Mouse (Mus musculus) hindlimb bud, embryonic 11.5 days (tissue): ENCODE data around the gene Apoc2.
"Not testable (repeated sequence)": the region's sequence is repeated elsewhere in the genome, so short reads cannot be mapped to it uniquely, and the experiment has no call there.

Source experiments
- DNase-seq: peaks from one replicate; pipeline ENCODE4 v3.0.0-alpha.2; 2012; ENCODE audit warnings: low read depth, low spot score; ENCODE audit errors: extremely low spot score

Apoc2 gene

GRCm38 (mm10) chr7:19699827-19700148 is 22.0 kb upstream of the Apoc2 start:
- DNase-seq, result no peak

DNA sequence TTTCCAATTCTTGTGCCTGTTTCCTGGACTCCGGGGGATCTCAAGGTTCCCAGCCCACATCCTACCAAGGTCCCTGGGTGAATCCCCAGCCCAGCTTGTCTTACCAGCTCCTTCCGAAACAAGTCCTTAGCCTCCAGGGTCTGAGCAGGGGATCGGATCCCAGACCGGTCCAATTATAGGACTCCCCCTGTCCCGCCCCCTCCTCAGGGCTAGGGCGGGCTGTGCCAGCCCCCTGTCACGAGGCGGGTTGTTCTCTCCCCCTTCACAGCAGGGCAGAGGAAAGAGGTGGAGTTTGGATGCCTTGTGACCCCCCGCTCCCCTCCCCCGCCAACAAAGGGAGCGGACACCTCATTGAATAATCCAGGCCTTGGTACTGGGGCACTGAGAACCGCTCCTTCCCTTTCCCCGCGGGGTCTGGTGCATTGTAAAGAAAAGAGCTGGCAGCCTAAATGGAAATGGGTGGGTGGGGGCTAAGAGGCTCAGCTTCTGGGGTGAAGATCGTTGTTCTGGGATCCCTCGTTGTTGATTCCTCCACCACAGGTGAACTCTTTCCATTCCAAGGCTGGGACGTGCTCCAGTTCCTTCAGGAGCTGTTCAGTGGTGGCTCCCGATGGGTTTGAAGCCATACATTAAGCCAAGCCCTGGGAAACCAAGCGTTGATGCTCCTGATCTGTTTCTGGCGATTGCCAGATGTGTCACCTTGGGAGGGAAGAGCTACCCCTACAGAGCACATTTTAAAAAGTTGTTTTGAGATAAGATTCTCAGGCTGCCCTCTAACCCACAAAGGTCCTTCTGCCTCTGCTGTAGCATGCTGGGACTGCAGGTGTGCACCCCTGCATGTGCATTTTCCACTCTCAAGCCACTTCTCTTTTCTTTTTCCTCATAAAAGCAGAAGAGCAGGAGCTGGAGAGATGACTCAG is 21.4 kb upstream of the Apoc2 start, which contains the start of gene Apoe:
Gene Apoe, minus strand, starts transcription at position 282 of the 920 bp plus-strand sequence.
- no peak for DNase-seq

DNA sequence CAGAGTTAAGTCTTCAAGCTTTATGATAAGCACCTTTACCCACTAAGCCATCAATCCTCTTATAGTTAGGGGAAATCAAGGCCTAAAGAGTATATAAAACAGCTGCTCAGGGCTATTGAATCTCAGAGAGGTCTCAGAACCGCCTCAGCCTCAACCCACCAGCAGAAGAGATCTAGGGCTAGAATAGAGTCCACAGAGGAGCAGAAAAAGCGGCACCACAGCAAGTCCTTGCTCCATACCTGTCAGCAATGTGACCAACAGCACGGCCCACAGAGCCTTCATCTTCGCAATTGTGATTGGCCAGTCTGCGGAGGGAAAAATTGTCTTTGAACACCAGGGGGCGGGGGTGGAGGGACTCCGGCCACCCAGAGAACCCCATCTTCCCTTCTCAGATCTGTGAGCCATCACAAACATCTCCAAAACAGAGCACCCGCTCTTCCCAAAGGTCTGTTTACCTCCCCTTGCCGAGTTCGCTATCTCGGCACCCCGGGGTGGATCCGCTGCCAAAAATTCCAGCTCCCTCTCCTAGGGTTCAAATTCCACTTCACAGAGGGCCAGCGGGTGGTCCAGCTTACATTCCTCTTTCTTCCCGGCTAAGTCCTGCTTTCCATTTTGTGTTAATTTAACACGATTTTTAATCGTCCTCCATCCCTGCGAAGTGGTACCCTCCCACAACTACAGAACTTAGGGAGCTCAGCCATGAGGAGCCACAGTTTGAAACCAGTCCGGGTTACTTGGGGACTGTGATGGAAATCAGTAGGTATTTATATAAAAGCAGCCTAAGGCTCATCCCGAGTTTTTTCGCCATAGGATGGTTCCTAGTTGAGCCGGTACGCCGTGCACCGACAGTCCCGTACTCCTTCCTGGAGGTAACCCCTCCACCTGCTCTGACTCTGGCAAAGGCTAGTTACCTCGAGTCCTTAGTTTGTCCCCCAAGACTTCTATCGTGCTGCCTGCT is 20.5 kb upstream of the Apoc2 start:
- no peak for DNase-seq

DNA sequence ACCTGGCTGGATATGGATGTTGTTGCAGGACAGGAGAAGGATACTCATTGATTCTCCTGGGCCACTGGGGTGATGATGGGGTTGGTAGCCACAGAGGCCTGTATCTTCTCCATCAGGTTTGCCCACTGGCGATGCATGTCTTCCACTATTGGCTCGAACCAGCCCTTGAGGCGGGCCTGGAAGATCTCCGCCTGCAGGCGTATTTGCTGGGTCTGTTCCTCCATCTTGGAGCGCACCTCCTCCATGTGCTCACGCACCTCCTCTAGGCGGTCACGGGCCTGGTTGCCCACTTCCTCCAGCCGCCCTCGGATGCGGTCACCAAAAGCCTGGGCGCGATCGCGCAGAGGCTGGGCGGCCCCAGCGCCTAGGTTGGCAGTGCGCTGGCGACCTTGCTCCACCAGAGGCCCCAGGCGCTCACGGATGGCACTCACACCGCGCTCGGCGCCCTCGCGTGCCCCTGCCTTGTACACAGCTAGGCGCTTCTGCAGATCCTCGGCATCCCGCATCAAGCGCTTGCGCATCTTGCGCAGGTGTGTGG is 18.7 kb upstream of the Apoc2 start:
- DNase-seq, result no peak

DNA sequence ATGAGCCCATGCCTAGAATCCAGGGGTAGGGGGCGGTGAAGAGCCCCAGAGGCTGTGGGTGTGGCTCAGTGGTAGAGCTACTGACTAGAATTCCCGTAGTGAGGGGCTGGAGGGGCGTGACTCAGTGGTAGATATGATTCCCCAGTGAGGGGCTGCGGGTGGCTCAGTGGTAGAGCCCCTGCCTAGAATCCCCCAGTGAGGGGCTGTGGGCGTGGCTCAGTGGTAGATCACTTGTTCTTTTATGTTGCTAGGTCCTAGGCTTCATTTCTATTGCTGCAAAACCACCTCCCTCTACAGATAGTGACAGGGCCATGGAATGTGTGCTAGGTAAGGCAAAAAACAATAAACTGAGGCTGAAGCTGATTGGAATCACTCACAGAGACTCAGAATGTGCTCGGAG is 18.1 kb upstream of the Apoc2 start:
- DNase-seq, result no peak

DNA sequence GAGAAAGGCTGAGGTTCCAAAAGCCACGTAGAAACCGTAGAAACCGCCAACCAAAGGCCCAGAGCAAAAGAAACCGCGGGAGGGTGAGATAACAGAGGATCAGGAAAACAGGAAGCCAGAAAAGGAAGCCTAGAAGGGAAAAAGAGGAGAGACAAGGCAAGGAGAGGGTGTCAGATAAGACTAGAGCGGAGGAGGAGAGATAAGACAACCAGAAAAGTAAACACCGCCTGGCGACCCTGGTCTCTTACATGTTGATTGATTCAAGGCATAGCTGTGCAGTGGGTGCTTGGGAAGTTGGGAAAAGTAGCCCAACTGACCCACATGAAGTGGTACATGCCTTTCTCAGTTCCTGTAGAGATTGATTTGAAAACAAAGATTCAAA is 17.5 kb upstream of the Apoc2 start:
- DNase-seq, result no peak

DNA sequence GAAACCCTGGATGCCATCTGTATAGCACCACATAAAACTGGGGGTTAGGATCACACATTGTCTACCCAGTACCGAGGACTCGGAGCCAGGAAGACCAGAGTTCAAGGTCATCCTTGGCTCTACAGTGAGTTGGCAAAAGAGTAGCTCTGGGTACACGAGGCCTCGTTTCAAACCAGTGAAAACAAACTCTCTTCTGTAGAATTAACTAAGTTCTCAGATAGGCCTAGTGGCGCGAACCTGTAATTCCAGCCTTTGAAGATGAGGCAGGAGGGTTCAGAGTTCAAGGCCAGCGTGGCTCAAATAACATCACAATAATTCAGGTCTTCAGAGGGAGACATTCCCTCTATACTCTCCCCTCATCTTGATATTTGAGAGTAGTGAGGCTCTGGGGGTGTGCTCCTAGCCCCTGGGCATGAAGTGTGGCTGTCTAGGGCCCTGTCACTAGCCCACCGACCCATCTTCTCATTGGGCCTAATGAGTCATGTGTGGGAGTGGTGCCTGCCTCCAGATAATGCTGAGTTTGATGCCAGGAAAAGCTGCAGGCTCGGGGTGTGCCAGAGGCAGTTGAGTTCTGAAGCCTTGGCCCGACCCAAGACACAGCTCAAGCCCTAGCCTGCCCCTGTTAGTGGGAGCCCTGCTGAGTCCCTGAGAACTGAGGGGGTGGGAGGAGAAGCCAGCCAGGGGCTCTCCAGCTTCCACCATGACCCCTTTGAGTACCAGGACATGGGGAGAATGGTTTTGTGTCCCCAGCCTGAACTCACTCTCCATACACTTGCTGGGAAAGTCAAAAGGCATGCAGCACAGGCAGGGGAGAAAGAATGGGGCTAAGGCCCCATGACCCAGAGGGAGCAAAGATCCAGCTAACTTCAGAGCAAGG is 16.8 kb upstream of the Apoc2 start:
- no peak for DNase-seq

DNA sequence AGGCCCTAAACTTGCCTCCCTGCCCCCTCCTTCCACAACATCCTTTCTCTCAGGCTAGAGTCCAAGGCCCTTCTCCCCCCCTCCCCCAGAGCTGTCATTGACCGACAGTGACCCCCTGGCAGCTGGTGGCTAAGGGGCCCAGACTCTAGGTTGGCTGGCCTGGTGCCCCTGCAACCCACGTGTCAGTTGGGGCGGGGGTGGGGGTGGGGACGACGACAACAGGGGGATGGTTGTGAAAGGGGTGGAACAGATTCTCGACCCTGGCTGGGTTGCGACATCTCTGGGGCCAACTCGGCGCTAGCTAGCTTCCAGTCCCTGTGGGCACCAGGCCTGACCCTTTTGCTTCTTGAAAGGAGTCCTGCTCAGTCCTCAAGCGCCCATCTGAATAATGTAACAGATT is 15.7 kb upstream of the Apoc2 start:
- no peak for DNase-seq

DNA sequence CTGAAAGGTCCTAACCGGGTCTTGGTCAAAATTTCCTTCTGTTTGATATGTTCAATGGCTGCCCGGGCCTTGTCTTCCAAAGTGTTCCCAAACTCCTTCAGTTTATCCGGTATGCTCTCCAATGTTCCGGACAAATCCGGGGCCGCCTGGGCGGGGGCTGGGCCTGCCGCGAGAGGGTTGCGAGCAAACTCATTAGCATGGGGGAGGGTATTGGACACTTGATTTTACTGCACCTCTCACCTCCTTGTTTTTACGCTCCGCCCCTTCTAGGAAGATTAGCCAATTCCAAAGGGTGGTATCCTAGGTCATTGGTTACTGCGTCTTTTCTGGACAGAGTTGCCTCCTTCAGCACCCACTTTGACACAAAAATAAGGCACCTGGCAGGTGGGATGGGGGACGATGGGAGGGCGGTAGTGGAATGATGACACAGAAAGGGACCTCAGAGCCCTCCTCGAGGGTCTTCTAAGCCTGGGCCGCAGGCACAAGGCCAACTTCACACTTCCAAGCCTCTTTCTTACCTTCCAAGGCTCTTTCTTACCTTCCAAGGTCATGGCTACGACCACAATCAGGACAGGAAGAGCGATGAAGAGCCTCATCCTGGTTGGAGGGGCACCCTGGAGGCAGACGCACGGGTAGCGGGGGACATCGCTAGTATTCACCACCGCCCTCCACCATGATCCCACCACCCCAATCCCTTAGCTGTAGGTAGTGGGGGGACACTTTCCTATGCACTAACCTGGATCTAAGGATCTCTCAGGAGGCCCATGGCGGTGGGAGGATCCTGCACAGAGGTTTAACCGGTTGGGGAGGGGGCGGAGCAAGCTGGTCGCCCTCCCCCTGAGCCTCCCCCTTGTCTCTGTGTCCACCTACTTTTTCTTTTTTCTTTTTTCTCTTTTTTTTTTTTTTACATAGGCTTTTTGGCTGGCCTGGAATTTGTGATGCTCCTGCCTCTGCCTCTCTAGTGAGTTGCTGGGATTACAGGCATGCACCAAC is 14.4 kb upstream of the Apoc2 start, which contains the start of gene Apoc1:
Gene Apoc1, minus strand, starts transcription at position 788 of the 993 bp plus-strand sequence.
- no peak for DNase-seq

- DNase-seq, result no peak
Measured at GRCm38 (mm10) chr7:19691434-19691833, 13.7 kb upstream of the Apoc2 start.

DNA sequence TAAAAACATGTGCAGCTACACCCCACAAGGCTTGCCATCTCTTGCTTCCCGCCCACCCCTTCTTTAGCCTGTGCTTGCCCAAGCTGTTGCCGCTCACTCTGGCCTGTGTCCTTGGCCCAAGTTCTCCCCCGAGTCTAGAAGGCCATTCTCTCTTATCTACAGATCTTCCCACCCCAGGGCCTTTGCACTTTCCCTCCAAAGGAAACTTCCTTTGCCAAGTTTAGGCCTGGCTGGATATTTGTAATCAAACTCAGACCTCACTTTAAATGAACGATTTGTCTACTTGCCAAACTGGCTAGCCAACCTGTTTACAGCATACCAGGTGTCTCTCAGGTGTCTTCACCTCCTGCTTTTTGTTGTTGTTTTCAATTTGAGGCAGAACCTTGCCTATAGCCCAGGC is 13.1 kb upstream of the Apoc2 start:
- DNase-seq, result no peak

DNA sequence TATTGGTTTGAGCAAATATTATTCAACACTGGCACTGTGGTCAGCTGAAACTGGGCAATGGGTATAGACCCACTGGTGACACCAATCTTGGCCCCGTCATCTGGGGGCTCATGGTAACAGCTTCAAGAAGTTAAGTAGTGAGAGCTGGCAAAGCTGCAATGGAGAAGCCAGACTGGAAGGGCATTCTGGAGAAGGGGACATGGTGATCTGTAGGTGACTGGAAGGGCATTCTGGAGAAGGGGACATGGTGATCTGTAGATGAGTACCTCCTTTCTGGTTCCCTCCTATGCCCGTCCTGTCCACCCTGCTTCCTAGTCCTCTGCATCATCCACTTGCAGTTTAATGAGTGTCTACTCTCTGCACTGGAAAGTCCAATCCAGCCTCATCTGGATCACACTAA is 10.9 kb upstream of the Apoc2 start:
- no peak for DNase-seq

- no peak for DNase-seq
Measured at GRCm38 (mm10) chr7:19688101-19688500, 10.4 kb upstream of the Apoc2 start.

DNA sequence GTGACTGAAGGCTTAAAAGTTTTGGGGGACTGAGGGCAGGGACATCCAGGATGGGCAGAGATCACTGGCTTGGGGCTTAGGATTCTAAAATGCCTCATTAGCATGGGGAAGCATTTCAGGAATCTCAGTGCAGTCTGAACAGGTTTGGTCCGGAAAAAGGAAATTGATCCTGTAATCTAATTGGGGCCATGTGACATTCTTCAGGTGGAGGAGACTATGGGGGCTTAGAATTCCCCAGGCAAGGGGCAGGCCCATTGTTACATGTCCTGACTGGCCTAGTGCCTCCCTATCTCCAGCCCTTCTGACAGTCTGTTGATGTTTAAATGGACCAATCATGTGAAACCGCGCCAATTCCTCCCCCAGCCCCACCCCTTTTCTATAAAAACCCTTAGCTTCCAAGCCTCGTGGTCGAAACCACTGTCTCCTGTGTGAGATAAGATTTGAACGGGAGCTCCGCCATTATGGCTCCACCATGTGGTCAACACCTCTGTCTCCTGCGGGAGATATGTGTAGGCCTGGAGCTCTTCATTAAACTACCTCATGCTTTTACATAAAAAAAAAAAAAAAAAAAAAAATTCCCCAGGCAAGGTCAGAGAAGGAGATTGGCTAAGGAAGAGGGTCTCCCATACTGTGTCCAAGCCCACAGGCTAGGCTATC is 9.3 kb upstream of the Apoc2 start:
- not testable (repeated sequence) for DNase-seq

- no peak for DNase-seq
Measured at GRCm38 (mm10) chr7:19686521-19686920, 8.8 kb upstream of the Apoc2 start.

DNA sequence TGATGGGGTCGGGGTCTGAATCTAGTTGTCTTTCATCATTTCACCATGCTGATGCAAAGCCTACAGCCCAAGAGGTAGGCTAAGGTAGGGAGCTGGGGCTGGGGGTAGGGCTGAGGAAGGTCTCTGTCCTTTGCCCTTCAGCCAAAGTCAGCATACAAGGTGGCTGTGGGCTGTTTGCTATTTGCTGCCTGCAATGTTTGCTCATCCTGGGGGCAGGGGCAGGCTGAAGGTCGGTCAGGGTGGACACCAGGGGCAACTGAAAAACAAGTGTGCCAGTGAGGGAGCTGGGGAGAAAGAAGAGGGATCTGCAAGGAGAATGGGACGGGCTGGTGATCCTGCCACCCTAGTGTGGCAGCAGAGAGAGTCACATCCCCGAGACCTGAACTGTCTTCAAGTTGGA is 7.6 kb upstream of the Apoc2 start:
- no peak for DNase-seq

DNA sequence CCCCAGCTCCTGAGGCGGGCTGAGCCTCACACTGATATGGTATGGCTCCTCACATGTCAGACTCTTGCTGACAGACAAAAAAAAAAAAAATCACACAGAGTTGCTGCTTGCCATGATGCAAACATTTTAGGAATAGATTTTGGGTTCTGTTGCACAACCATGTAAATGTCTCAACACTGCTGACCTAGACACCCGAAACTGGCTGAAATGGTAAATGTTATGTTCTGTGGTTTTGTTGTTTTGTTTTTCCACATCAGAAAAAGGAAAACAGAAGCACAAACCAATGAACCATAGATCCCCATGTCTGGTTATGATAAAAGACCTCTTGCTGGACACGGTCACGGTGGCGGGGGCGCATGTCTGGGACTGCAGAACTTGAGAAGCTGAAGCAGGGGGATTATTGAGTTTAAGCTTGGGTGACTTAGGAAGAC is 6.0 kb upstream of the Apoc2 start:
- DNase-seq, result no peak

DNA sequence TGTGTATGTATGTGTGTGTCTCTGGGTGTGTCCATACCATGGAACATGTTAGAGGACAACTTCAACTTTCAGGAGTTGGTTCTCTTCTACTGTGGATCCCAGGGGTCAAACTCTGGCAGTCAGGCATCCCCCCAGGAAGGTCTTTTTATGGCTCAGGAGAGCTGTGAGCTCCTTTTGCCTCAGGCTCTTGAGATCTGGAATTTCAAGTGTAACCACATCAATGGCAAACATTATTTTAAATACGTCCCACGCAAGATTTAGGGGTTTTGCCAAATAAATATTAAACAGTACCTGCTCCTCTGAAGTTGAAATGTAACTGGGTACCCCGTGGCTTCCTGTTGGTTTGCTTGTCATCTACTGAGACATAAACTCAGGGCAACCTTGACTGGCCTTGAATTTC is 5.2 kb upstream of the Apoc2 start:
- no peak for DNase-seq

DNA sequence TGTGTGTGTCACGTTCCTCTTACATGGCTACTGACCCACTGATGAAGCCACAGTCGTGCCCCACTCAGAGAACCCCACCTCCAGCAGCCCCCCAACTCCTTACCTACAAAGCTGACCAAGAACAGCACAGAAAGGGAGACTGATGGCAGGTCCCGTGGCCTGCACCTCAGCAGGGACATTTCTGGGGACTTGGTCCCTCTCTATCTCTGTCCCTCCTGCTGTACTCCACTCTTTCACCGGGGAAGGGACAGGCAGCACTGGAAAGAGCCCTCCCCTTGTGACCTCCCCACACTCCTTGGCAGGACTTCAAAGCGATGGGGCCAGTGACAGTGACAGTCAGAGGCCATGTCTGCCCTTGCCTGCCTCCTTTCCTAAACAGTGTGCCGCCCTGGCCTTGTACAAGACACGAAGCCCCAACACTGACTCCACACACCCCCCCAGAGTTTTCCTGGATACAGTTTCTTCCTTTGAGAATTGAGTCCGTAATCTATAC is 3.5 kb upstream of the Apoc2 start, which contains the start of the genes Gm44805 and Apoc4:
Gene Gm44805, minus strand, starts transcription at position 222 of the 493 bp plus-strand sequence.
Gene Apoc4, minus strand, starts transcription at position 278 of the 493 bp plus-strand sequence.
- no peak for DNase-seq
